Mouse (Mus musculus): ENCODE results near the gene Zfy1. TPM values are rescaled to one million over a fixed set of nuclear protein-coding genes. Genes with fewer than 3 reads are reported as not detected.

The Zfy1 gene
- not detected in 2 replicates for polyA plus RNA-seq (2012; rRNA removed; ENCODE audit: low replicate concordance)

GRCm38 (mm10) chrY:797309-797708 is at the start of gene Zfy1:
TSS of gene Zfy1 (minus strand) at chrY:797409.

GRCm38 (mm10) chrY:818396-818795 is 21.2 kb upstream of the Zfy1 start, which contains the start of gene Uba1y:
TSS of gene Uba1y (plus strand) at chrY:818649.

Other genes starting within 250 kb of the Zfy1 start
- not detected in 2 replicates for gene Uba1y, start 21.2 kb upstream of the Zfy1 start, polyA plus RNA-seq (2012; rRNA removed; ENCODE audit: low replicate concordance)
- not detected in 2 replicates for gene Kdm5d, start 100.4 kb upstream of the Zfy1 start, polyA plus RNA-seq (2012; rRNA removed; ENCODE audit: low replicate concordance)
- gene Eif2s3y, start 213.1 kb upstream of the Zfy1 start, polyA plus RNA-seq (2012; rRNA removed; ENCODE audit: low replicate concordance) = not detected in 2 replicates

Data from subcutaneous adipose tissue, adult 2 months (tissue).